Mouse (Mus musculus) forebrain, postnatal 0 days (tissue): Measurements from ENCODE around the gene Prepl. TPM values are rescaled to one million over a fixed set of nuclear protein-coding genes. Genes with fewer than 3 reads are reported as not detected.

Experiments used
- ATAC-seq: fragments of 200-750 bp; cut with Nextera tagmentation; 2 replicates; pipeline ENCODE4 v1.8.0; 2017; ENCODE audit warnings: mild to moderate bottlenecking, moderate library complexity
- DNase-seq: peaks from one replicate; pipeline ENCODE4 v3.0.0-alpha.2; 2015
- H3K27ac ChIP-seq: fragments of 300-500 bp; sonication (generic); 2 replicates; pipeline ENCODE4 v1.5.1; 2014; ENCODE audit warnings: low read depth, mild to moderate bottlenecking, antibody characterized with exemption, low read length, moderate library complexity, mixed read lengths
- H3K27me3 ChIP-seq: fragments of 300-500 bp; sonication (generic); 2 replicates; pipeline ENCODE4 v1.6.1; 2014; ENCODE audit warnings: mild to moderate bottlenecking, low read length, mixed read lengths; ENCODE audit not compliant: insufficient read depth
- H3K36me3 ChIP-seq: fragments of 300-500 bp; sonication (generic); 2 replicates; pipeline ENCODE4 v1.6.1; 2014; ENCODE audit warnings: mild to moderate bottlenecking, moderate library complexity; ENCODE audit not compliant: insufficient read depth
- H3K4me1 ChIP-seq: fragments of 300-500 bp; sonication (generic); 2 replicates; pipeline ENCODE4 v1.6.1; 2014; ENCODE audit warnings: antibody characterized with exemption; ENCODE audit not compliant: insufficient read depth
- H3K4me2 ChIP-seq: fragments of 300-500 bp; sonication (generic); 2 replicates; pipeline ENCODE4 v1.6.1; 2014; ENCODE audit warnings: low read depth, mild to moderate bottlenecking, moderate library complexity
- H3K4me3 ChIP-seq: fragments of 300-500 bp; sonication (generic); 2 replicates; pipeline ENCODE4 v1.5.1; 2014; ENCODE audit warnings: low read depth, low read length, mixed read lengths
- H3K9ac ChIP-seq: fragments of 300-500 bp; sonication (generic); 2 replicates; pipeline ENCODE4 v1.6.1; 2014; ENCODE audit warnings: mild to moderate bottlenecking
- H3K9me3 ChIP-seq: fragments of 300-500 bp; sonication (generic); 2 replicates; pipeline ENCODE4 v1.6.1; 2016; ENCODE audit warnings: low read length
- CTCF ChIP-seq: sonication (generic); IDR thresholded peaks from 2 replicates; pipeline ENCODE4 v1.5.1; 2016; ENCODE audit warnings: antibody characterized with exemption, control low read depth, low read depth
- WGBS: fragments of 180-500 bp; shearing (Covaris S2); extraction: QIAGEN DNeasy Blood & Tissue Kit; methylation state at CpG from one replicate; pipeline ENCODE4 v1.1.7; 2014; 5-methylcytosine and 5-hydroxymethylcytosine counted together
- polyA plus RNA-seq: library from polyadenylated mRNA; unstranded; fragments of >200 nt; fragmentation: Nextera tagmentation; extraction: Ambion mirVana; gene quantifications from 2 replicates; pipeline ENCODE4 v1.2.1, GENCODE M21; 2015
- total RNA-seq: library from RNA; depleted of rRNA; stranded (reverse); fragments of >200 nt; gene quantifications from 2 replicates; pipeline ENCODE4 v1.2.3, GENCODE M21; 2014

Prepl gene
- total and polyA plus RNA-seq, 2 experiments from 2014 or later = 105 to 107 TPM

GRCm38 (mm10) chr17:85048379-85048778 lies 41.7 kb downstream of the Prepl start:
- no peak overlapping the region for H3K4me2 ChIP-seq
- no peak overlapping the region for H3K4me3 ChIP-seq
- no peak for TF ChIP-seq CTCF
- WGBS = 94% methylated on average over 5 of the region's 5 CpGs
- H3K27ac ChIP-seq = no peak overlapping the region
- no peak overlapping the region for H3K9ac ChIP-seq
- DNase-seq (no peak), ATAC-seq (no peak)
- H3K4me1 ChIP-seq = no peaks in the 10 kb centered on the region
- H3K9me3 ChIP-seq = no peaks in the 10 kb centered on the region
- H3K36me3 ChIP-seq = no peaks in the 10 kb centered on the region
- H3K27me3 ChIP-seq = no peaks in the 10 kb centered on the region

- no peak overlapping the region for H3K27ac ChIP-seq
- H3K9ac ChIP-seq = no peak overlapping the region
- no peaks in the 10 kb centered on the region for H3K9me3 ChIP-seq
- ATAC-seq (no peak), DNase-seq (no peak)
- WGBS = 86% methylated on average over 12 of the region's 12 CpGs
- no peak overlapping the region for H3K4me3 ChIP-seq
- no peaks in the 10 kb centered on the region for H3K4me1 ChIP-seq
- no peak overlapping the region for H3K4me2 ChIP-seq
- H3K27me3 ChIP-seq = no peaks in the 10 kb centered on the region
- TF ChIP-seq CTCF = no peak; the same call in 1 of the 2 replicates
- H3K36me3 ChIP-seq = no peaks in the 10 kb centered on the region
Measured at GRCm38 (mm10) chr17:85045160-85045559, 44.9 kb downstream of the Prepl start.

DNA sequence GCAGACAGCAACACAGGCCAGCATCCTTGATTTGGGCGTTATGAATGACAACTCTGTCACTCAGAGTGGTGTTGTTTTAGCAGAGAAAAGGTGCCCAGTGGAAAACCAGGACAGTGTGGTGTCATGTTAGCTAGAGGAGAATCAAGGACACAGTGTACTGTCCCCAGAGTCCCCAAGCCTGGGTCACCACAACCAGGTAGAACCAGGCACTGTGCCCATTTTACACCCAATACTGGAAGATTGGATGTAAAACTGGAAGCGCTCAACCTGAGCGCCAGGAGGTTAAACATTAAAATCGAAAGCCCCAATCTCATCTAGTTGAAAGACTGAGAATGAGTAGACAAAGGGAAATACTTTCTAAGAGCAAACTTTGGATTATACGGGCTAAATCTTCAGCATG lies 45.6 kb downstream of the Prepl start:
- 95% methylated on average over 5 of the region's 5 CpGs for WGBS
- Histone ChIP-seq H3K9ac (no peak overlapping the region), H3K4me3 (no peak overlapping the region), H3K27me3 (no peaks in the 10 kb centered on the region), H3K9me3 (no peaks in the 10 kb centered on the region), H3K4me1 (no peaks in the 10 kb centered on the region), H3K27ac (no peak overlapping the region), H3K4me2 (no peak overlapping the region), H3K36me3 (no peaks in the 10 kb centered on the region)
- DNase-seq = no peak
- ATAC-seq = no peak
- no peak for TF ChIP-seq CTCF

DNA sequence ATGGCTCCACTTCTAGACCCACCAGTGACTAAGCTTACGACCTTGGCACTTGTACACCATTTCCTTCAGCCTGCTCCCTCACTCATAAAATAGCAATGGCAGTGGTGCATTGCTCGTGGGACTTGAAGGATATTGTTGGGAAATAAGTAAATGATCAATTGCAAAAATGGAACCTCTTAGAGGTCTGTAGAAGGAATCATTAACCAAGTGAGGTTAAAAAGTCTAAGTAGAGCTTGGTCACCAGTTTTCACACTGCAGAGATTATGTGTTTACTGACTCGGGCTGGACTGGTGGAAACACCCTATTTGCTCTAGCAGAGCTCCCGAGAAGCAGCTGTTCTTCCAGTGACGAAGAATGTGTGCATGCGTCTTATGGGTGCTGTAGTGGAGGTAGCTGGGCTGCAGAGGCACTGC lies 46.6 kb downstream of the Prepl start:
- TF ChIP-seq CTCF = no peak
- Histone ChIP-seq H3K4me1 (no peaks in the 10 kb centered on the region), H3K36me3 (no peaks in the 10 kb centered on the region), H3K27me3 (no peaks in the 10 kb centered on the region), H3K27ac (no peak overlapping the region), H3K4me2 (no peak overlapping the region), H3K4me3 (no peak overlapping the region), H3K9ac (no peak overlapping the region), H3K9me3 (no peaks in the 10 kb centered on the region)
- DNase-seq = no peak
- WGBS = 86% methylated on average over 6 of the region's 6 CpGs
- no peak for ATAC-seq

DNA sequence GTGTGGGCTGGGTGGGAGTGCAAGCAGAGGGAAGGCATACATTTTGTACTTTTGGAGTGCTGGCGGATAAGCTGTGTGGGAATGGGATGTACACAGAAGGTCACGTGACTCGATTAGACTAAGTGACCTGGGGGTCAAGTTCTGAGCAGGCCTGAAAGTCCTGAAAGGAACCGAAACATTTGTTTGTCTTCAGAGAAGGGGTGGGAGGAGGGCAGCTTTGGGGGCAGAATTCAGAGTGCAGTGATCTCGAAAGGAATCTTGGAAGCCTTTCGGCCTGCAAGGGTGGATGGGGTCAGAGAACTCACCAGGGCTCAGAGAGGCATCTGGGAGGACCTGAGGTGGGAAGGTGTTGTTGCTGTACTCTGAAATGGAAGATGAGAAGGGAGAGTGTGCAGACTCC lies 47.6 kb downstream of the Prepl start:
- ATAC-seq (no peak), DNase-seq (no peak)
- Histone ChIP-seq H3K27ac (no peak overlapping the region), H3K4me2 (no peak overlapping the region), H3K9me3 (no peaks in the 10 kb centered on the region), H3K9ac (no peak overlapping the region), H3K27me3 (no peaks in the 10 kb centered on the region), H3K4me3 (no peak overlapping the region), H3K4me1 (no peaks in the 10 kb centered on the region), H3K36me3 (no peaks in the 10 kb centered on the region)
- TF ChIP-seq CTCF = no peak
- WGBS = 84% methylated on average over 6 of the region's 6 CpGs

- TF ChIP-seq CTCF = no peak
- Histone ChIP-seq H3K9ac (no peak overlapping the region), H3K4me1 (no peaks in the 10 kb centered on the region), H3K27ac (no peak overlapping the region), H3K27me3 (no peaks in the 10 kb centered on the region), H3K4me2 (no peak overlapping the region), H3K9me3 (no peaks in the 10 kb centered on the region), H3K36me3 (no peaks in the 10 kb centered on the region), H3K4me3 (no peak overlapping the region)
- DNase-seq (no peak), ATAC-seq (no peak)
- WGBS = 82% methylated on average over 7 of the region's 7 CpGs
Measured at GRCm38 (mm10) chr17:85040913-85041312, 49.1 kb downstream of the Prepl start.

DNA sequence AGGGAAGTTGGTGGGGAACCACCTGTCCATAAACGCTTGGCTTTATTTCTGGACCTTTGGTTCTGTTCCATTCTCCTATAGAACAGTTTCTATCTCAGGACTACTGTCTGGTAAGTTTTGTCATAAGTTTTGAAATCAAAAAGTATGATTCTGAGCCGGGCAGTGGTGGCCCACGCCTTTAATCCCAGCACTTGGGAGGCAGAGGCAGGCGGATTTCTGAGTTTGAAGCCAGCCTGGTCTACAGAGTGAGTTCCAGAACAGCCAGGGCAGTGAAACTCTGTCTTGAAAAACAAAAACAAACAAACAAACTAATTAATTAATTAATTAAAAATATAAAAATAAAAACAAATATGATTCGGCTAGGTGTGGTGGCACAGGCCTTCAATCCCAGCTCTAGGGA lies 51.3 kb downstream of the Prepl start:
- no peak overlapping the region for H3K4me2 ChIP-seq
- H3K36me3 ChIP-seq = no peaks in the 10 kb centered on the region
- H3K4me3 ChIP-seq = no peak overlapping the region
- no peak overlapping the region for H3K9ac ChIP-seq
- ATAC-seq (no peak), DNase-seq (no peak)
- H3K27me3 ChIP-seq = no peaks in the 10 kb centered on the region
- no peak for TF ChIP-seq CTCF
- H3K4me1 ChIP-seq = no peaks in the 10 kb centered on the region
- 95% methylated on average over 5 of the region's 5 CpGs for WGBS
- H3K27ac ChIP-seq = no peak overlapping the region
- H3K9me3 ChIP-seq = no peaks in the 10 kb centered on the region

- Histone ChIP-seq H3K4me1 (no peaks in the 10 kb centered on the region), H3K36me3 (no peaks in the 10 kb centered on the region), H3K4me3 (no peak overlapping the region), H3K4me2 (no peak overlapping the region), H3K27ac (no peak overlapping the region), H3K9ac (no peak overlapping the region), H3K9me3 (no peaks in the 10 kb centered on the region), H3K27me3 (no peaks in the 10 kb centered on the region)
- no peak for TF ChIP-seq CTCF
- ATAC-seq = no peak
- no peak for DNase-seq
- WGBS = 83% methylated on average over 4 of the region's 4 CpGs
Measured at GRCm38 (mm10) chr17:85038311-85038710, 51.7 kb downstream of the Prepl start.
